Mouse (Mus musculus): Measurements from ENCODE around the gene Gm49601. TPM values are rescaled to one million over a fixed set of nuclear protein-coding genes. Genes with fewer than 3 reads are reported as not detected.

Gene Gm49601
- polyA plus RNA-seq (2012; rRNA removed) = 89.4 and 112 TPM in 2 replicates

- DNase-seq (ENCODE audit: low read depth) = peak; percentile 84
- TF ChIP-seq POLR2A (IDR thresholded peaks at IDR 0.05; ENCODE audit: borderline replicate concordance, extremely low read depth, insufficient read depth, insufficient read length, poor library complexity, severe bottlenecking) = no peak
- TF ChIP-seq CTCF (IDR thresholded peaks at IDR 0.05; ENCODE audit: borderline replicate concordance, extremely low read depth, insufficient read depth, insufficient read length) = peak; percentile 88
Measured at GRCm38 (mm10) chr16:18626376-18626878, at the start of gene Gm49601. TSS of gene Gm49601 (minus strand) at chr16:18626427.

- TF ChIP-seq CTCF (IDR thresholded peaks at IDR 0.05; ENCODE audit: borderline replicate concordance, extremely low read depth, insufficient read depth, insufficient read length) (no peak), POLR2A (IDR thresholded peaks at IDR 0.05; ENCODE audit: borderline replicate concordance, extremely low read depth, insufficient read depth, insufficient read length, poor library complexity, severe bottlenecking) (no peak)
- DNase-seq (ENCODE audit: low read depth) = no peak
Measured at GRCm38 (mm10) chr16:18673005-18673404, 46.8 kb upstream of the Gm49601 start.

- DNase-seq (ENCODE audit: low read depth) = no peak
- TF ChIP-seq POLR2A (IDR thresholded peaks at IDR 0.05; ENCODE audit: borderline replicate concordance, extremely low read depth, insufficient read depth, insufficient read length, poor library complexity, severe bottlenecking) = no peak
- no peak for TF ChIP-seq CTCF (IDR thresholded peaks at IDR 0.05; ENCODE audit: borderline replicate concordance, extremely low read depth, insufficient read depth, insufficient read length)
Measured at GRCm38 (mm10) chr16:18672027-18672426, 45.8 kb upstream of the Gm49601 start.

- TF ChIP-seq CTCF (IDR thresholded peaks at IDR 0.05; ENCODE audit: borderline replicate concordance, extremely low read depth, insufficient read depth, insufficient read length) (no peak), POLR2A (IDR thresholded peaks at IDR 0.05; ENCODE audit: borderline replicate concordance, extremely low read depth, insufficient read depth, insufficient read length, poor library complexity, severe bottlenecking) (no peak)
- DNase-seq (ENCODE audit: low read depth) = no peak
Measured at GRCm38 (mm10) chr16:18669914-18670313, 43.7 kb upstream of the Gm49601 start.

- TF ChIP-seq POLR2A (IDR thresholded peaks at IDR 0.05; ENCODE audit: borderline replicate concordance, extremely low read depth, insufficient read depth, insufficient read length, poor library complexity, severe bottlenecking) (no peak), CTCF (IDR thresholded peaks at IDR 0.05; ENCODE audit: borderline replicate concordance, extremely low read depth, insufficient read depth, insufficient read length) (no peak)
- DNase-seq (ENCODE audit: low read depth) = no peak
Measured at GRCm38 (mm10) chr16:18658597-18658996, 32.4 kb upstream of the Gm49601 start.

GRCm38 (mm10) chr16:18655372-18656098 lies 29.3 kb upstream of the Gm49601 start:
- DNase-seq (ENCODE audit: low read depth) = no peak
- TF ChIP-seq POLR2A (IDR thresholded peaks at IDR 0.05; ENCODE audit: borderline replicate concordance, extremely low read depth, insufficient read depth, insufficient read length, poor library complexity, severe bottlenecking) = no peak
- TF ChIP-seq CTCF (IDR thresholded peaks at IDR 0.05; ENCODE audit: borderline replicate concordance, extremely low read depth, insufficient read depth, insufficient read length) = no peak

GRCm38 (mm10) chr16:18653290-18654160 lies 27.3 kb upstream of the Gm49601 start:
- no peak for DNase-seq (ENCODE audit: low read depth)

GRCm38 (mm10) chr16:18649126-18649525 lies 22.9 kb upstream of the Gm49601 start:
- TF ChIP-seq CTCF (IDR thresholded peaks at IDR 0.05; ENCODE audit: borderline replicate concordance, extremely low read depth, insufficient read depth, insufficient read length) (no peak), POLR2A (IDR thresholded peaks at IDR 0.05; ENCODE audit: borderline replicate concordance, extremely low read depth, insufficient read depth, insufficient read length, poor library complexity, severe bottlenecking) (no peak)
- DNase-seq (ENCODE audit: low read depth) = no peak

More at GRCm38 (mm10) chr16:18653290-18654160, 27.3 kb upstream of the Gm49601 start:
- TF ChIP-seq CTCF (IDR thresholded peaks at IDR 0.05; ENCODE audit: borderline replicate concordance, extremely low read depth, insufficient read depth, insufficient read length) (no peak), POLR2A (IDR thresholded peaks at IDR 0.05; ENCODE audit: borderline replicate concordance, extremely low read depth, insufficient read depth, insufficient read length, poor library complexity, severe bottlenecking) (no peak)

GRCm38 (mm10) chr16:18645329-18645728 lies 19.1 kb upstream of the Gm49601 start:
- no peak for TF ChIP-seq POLR2A (IDR thresholded peaks at IDR 0.05; ENCODE audit: borderline replicate concordance, extremely low read depth, insufficient read depth, insufficient read length, poor library complexity, severe bottlenecking)

GRCm38 (mm10) chr16:18644485-18644884 lies 18.3 kb upstream of the Gm49601 start:
- TF ChIP-seq POLR2A (IDR thresholded peaks at IDR 0.05; ENCODE audit: borderline replicate concordance, extremely low read depth, insufficient read depth, insufficient read length, poor library complexity, severe bottlenecking) (no peak), CTCF (IDR thresholded peaks at IDR 0.05; ENCODE audit: borderline replicate concordance, extremely low read depth, insufficient read depth, insufficient read length) (no peak)

More at GRCm38 (mm10) chr16:18645329-18645728, 19.1 kb upstream of the Gm49601 start:
- no peak for DNase-seq (ENCODE audit: low read depth)

GRCm38 (mm10) chr16:18643406-18643998 lies 17.3 kb upstream of the Gm49601 start:
- no peak for DNase-seq (ENCODE audit: low read depth)
- TF ChIP-seq CTCF (IDR thresholded peaks at IDR 0.05; ENCODE audit: borderline replicate concordance, extremely low read depth, insufficient read depth, insufficient read length) (no peak), POLR2A (IDR thresholded peaks at IDR 0.05; ENCODE audit: borderline replicate concordance, extremely low read depth, insufficient read depth, insufficient read length, poor library complexity, severe bottlenecking) (no peak)

More at GRCm38 (mm10) chr16:18644485-18644884, 18.3 kb upstream of the Gm49601 start:
- DNase-seq (ENCODE audit: low read depth) = no peak
